Mouse (Mus musculus) liver, embryonic 14.5 days (tissue): ENCODE data around the gene Dctd. TPM values are rescaled to one million over a fixed set of nuclear protein-coding genes. Genes with fewer than 3 reads are reported as not detected.

Experiments used
- ATAC-seq: fragments of 200-750 bp; cut with Nextera tagmentation; 2 replicates; pipeline ENCODE4 v1.8.0; 2017; ENCODE audit warnings: moderate number of reproducible peaks, mild to moderate bottlenecking, moderate library complexity; ENCODE audit not compliant: insufficient read depth
- DNase-seq, 3 experiments: peaks; one replicate each; pipeline ENCODE4 v3.0.0-alpha.2; 2012 to 2013; ENCODE audit warnings: low read depth in 3 of 3, low spot score in 3 of 3
- H3K27ac ChIP-seq: fragments of 300-500 bp; sonication (generic); 2 replicates; pipeline ENCODE4 v1.5.1; 2014; ENCODE audit warnings: moderate library complexity, mild to moderate bottlenecking, control low read depth, inconsistent platforms
- H3K27me3 ChIP-seq: fragments of 300-500 bp; sonication (generic); 2 replicates; pipeline ENCODE4 v1.6.1; 2014; ENCODE audit warnings: mild to moderate bottlenecking, low read length, moderate library complexity; ENCODE audit not compliant: control insufficient read depth, insufficient read depth
- H3K36me3 ChIP-seq: fragments of 300-500 bp; sonication (generic); replicated peaks from 2 replicates; pipeline ENCODE4 v1.6.1; 2014; ENCODE audit warnings: low read depth; ENCODE audit not compliant: control insufficient read depth, insufficient read depth
- H3K4me1 ChIP-seq, 2 experiments: fragments of 200-500 bp in 1 of 2; fragments of 300-500 bp in 1 of 2; sonication (generic) in 1 of 2; replicated peaks; 2 replicates each; pipeline ENCODE4 v1.6.1; 2012 to 2014; ENCODE audit warnings: antibody characterized with exemption in 1 of 2, inconsistent platforms in 1 of 2, low read length in 1 of 2; ENCODE audit not compliant: control insufficient read depth in 2 of 2, insufficient read depth in 2 of 2
- H3K4me2 ChIP-seq: fragments of 300-500 bp; sonication (generic); 2 replicates; pipeline ENCODE4 v1.6.1; 2014; ENCODE audit warnings: low read depth, mild to moderate bottlenecking, control low read depth, moderate library complexity
- H3K4me3 ChIP-seq, 2 experiments: fragments of 200-500 bp in 1 of 2; fragments of 300-500 bp in 1 of 2; sonication (generic) in 1 of 2; 2 replicates each; pipeline ENCODE4 v1.5.1; 2012 to 2014; ENCODE audit warnings: low read depth in 2 of 2, low read length in 2 of 2, mild to moderate bottlenecking in 2 of 2, control low read depth in 1 of 2, inconsistent platforms in 1 of 2, moderate library complexity in 1 of 2; ENCODE audit not compliant: insufficient read depth in 1 of 2
- H3K9ac ChIP-seq: fragments of 300-500 bp; sonication (generic); replicated peaks from 2 replicates; pipeline ENCODE4 v1.6.1; 2014; ENCODE audit warnings: mild to moderate bottlenecking, control low read depth, moderate library complexity
- H3K9me3 ChIP-seq: fragments of 300-500 bp; sonication (generic); 2 replicates; pipeline ENCODE4 v1.6.1; 2016; ENCODE audit warnings: low read length, mixed read lengths; ENCODE audit not compliant: control insufficient read depth
- CTCF ChIP-seq: IDR thresholded peaks from 2 replicates; pipeline ENCODE4 v1.5.1; 2016; ENCODE audit warnings: antibody characterized with exemption, low read depth, control low read depth
- EP300 ChIP-seq: IDR thresholded peaks from 2 replicates; pipeline ENCODE4 v1.6.1; 2016; ENCODE audit warnings: antibody characterized with exemption, low read depth
- whole genome bisulfite sequencing: fragments of 180-500 bp; shearing (Covaris S2); extraction: QIAGEN DNeasy Blood & Tissue Kit; methylation state at CpG from one replicate; pipeline ENCODE4 v1.1.7; 2014; ENCODE audit not compliant: insufficient replicate concordance; 5-methylcytosine and 5-hydroxymethylcytosine counted together
- polyA plus RNA-seq, 2 experiments: library from polyadenylated mRNA; depleted of rRNA in 1 of 2; stranded (reverse) in 1 of 2; unstranded in 1 of 2; fragments of >200 nt; fragmentation: Nextera tagmentation in 1 of 2; extraction: Ambion mirVana in 1 of 2; gene quantifications; 2 replicates each; pipeline versions ENCODE4 v1.2.1 to v1.2.3; 2012 to 2014

The Dctd gene
- polyA plus RNA-seq, 2 experiments: 7.5 to 13.3 TPM

- no peaks in the 10 kb centered on the region for H3K9me3 ChIP-seq
- no peaks in the 10 kb centered on the region for H3K27me3 ChIP-seq
- H3K27ac ChIP-seq: no peak overlapping the region
- ATAC-seq (no peak), DNase-seq (no peak)
- no peak for TF ChIP-seq CTCF
- no peak for TF ChIP-seq EP300
- H3K36me3 ChIP-seq: no peaks in the 10 kb centered on the region
- no peak overlapping the region for H3K4me2 ChIP-seq
- no peak overlapping the region for H3K9ac ChIP-seq
- H3K4me3 ChIP-seq: no peak overlapping the region
- 64% methylated on average over 8 of the region's 8 CpGs for WGBS
- H3K4me1 ChIP-seq: no peaks in the 10 kb centered on the region
Measured at GRCm38 (mm10) chr8:48090661-48091060, 8.2 kb upstream of the Dctd start.

GRCm38 (mm10) chr8:48095378-48095777 is 3.5 kb upstream of the Dctd start:
- Histone ChIP-seq H3K9ac (no peak overlapping the region), H3K36me3 (no peaks in the 10 kb centered on the region), H3K9me3 (no peaks in the 10 kb centered on the region), H3K4me3 (no peak overlapping the region), H3K4me1 (0 out of 4 replicates have a peak, but pooled peaks cover 0 to 2% of the 10 kb centered on the region in 2 experiments), H3K4me2 (no peak overlapping the region), H3K27me3 (no peaks in the 10 kb centered on the region), H3K27ac (no peak overlapping the region)
- DNase-seq: no peak
- ATAC-seq: no peak
- 63% methylated on average over 5 of the region's 5 CpGs for WGBS
- TF ChIP-seq CTCF (no peak), EP300 (no peak)

GRCm38 (mm10) chr8:48097131-48097794 is 1.6 kb upstream of the Dctd start:
- H3K27ac ChIP-seq: no peak overlapping the region
- H3K36me3 ChIP-seq: no peaks in the 10 kb centered on the region
- no peak overlapping the region for H3K9ac ChIP-seq
- no peaks in the 10 kb centered on the region for H3K9me3 ChIP-seq
- no peaks in the 10 kb centered on the region for H3K27me3 ChIP-seq
- H3K4me3 ChIP-seq: no peak overlapping the region
- H3K4me1 ChIP-seq: 0 out of 4 replicates have a peak, but pooled peaks cover 0 to 2% of the 10 kb centered on the region in 2 experiments
- ATAC-seq (no peak), DNase-seq (no peak)
- TF ChIP-seq EP300 (no peak), CTCF (peak; percentile 61)
- 17% methylated on average over 21 of the region's 21 CpGs for WGBS
- H3K4me2 ChIP-seq: peak overlapping the region; percentile 15; the same call in 1 of the 2 replicates

- no peak for TF ChIP-seq EP300
- TF ChIP-seq CTCF: no peak
- Histone ChIP-seq H3K4me2 (no peak overlapping the region), H3K4me1 (0 out of 4 replicates have a peak, but pooled peaks cover 0 to 2% of the 10 kb centered on the region in 2 experiments), H3K4me3 (no peak overlapping the region), H3K9me3 (no peaks in the 10 kb centered on the region), H3K36me3 (no peaks in the 10 kb centered on the region), H3K27ac (no peak overlapping the region), H3K27me3 (no peaks in the 10 kb centered on the region), H3K9ac (no peak overlapping the region)
- DNase-seq (no peak), ATAC-seq (no peak)
- WGBS: 67% methylated on average over 13 of the region's 13 CpGs
Measured at GRCm38 (mm10) chr8:48098081-48098639, 732 bp upstream of the Dctd start.

GRCm38 (mm10) chr8:48100100-48100787 is 1.4 kb downstream of the Dctd start:
- Histone ChIP-seq H3K36me3 (no peaks in the 10 kb centered on the region), H3K27me3 (no peaks in the 10 kb centered on the region), H3K9ac (no peak overlapping the region), H3K4me3 (no peak overlapping the region), H3K9me3 (no peaks in the 10 kb centered on the region), H3K27ac (no peak overlapping the region), H3K4me2 (no peak overlapping the region), H3K4me1 (0 out of 4 replicates have a peak, but pooled peaks cover 0 to 2% of the 10 kb centered on the region in 2 experiments)
- DNase-seq: no peak
- ATAC-seq: no peak
- WGBS: 63% methylated on average over 14 of the region's 14 CpGs
- TF ChIP-seq EP300 (no peak), CTCF (no peak)
